Mouse (Mus musculus): Measurements from ENCODE around the gene Tagln2. TPM values are rescaled to one million over a fixed set of nuclear protein-coding genes. Genes with fewer than 3 reads are reported as not detected.

Tagln2 gene
- polyA plus RNA-seq, 1 experiment from 2014 or later: 113 TPM

DNA sequence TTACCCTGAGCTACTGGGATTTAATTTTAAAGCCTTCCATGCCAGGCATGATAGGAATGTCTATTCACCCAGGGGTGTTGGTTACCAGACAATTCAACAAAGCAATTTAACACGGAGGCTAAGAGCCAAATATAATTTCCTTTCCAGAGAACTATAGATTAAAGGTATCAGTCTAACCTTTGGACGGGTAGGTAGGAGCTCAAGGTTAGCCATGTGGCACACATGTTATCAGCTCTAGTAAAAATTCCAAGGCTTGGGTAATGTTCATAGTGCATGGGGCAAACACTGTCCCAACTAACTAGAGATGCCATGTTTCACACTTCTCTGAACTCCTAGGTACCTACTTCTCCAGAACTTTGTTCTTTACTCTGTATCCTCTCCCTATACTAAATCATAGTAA, 38.2 kb upstream of the Tagln2 start:
- H3K4me1 ChIP-seq (ENCODE audit: control insufficient read depth, low read depth, low read length): no peaks in the 10 kb centered on the region
- ATAC-seq (ENCODE audit: low read depth): no peak
- no peak overlapping the region for H3K4me2 ChIP-seq (ENCODE audit: low read depth, low read length)
- no peaks in the 10 kb centered on the region for H3K36me3 ChIP-seq (ENCODE audit: control insufficient read depth, insufficient read depth)
- H3K9me3 ChIP-seq (replicated peaks; ENCODE audit: control insufficient read depth, low read length): no peaks in the 10 kb centered on the region
- no peaks in the 10 kb centered on the region for H3K27me3 ChIP-seq (ENCODE audit: control insufficient read depth, insufficient read depth, low read depth, low read length)
- no peak overlapping the region for H3K4me3 ChIP-seq (ENCODE audit: low read depth, low read length)
- WGBS (ENCODE audit: insufficient replicate concordance): 51% methylated on average over 2 of the region's 2 CpGs
- no peak overlapping the region for H3K9ac ChIP-seq (ENCODE audit: low read depth, low read length)
- no peak overlapping the region for H3K27ac ChIP-seq (ENCODE audit: low read length)

DNA sequence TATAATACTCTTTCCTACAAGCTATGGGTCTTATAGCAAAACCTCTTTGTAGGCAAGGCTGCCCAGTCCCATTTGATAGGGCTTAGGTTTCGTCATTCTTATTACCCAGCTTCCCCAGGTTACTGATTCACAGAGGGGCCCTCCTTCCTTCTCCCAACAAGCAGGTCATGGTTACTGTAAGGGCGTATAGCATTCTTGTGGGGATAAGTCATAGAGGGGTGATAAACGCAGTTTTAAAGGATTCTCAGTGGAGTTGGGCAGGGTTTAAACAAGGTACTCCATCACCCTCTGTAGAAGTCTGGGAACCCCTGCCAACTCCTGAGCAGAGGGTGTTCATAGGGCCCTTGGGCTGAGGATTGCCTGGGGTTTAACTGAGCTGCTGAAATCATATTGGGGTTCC, 37.3 kb upstream of the Tagln2 start:
- Histone ChIP-seq H3K36me3 (ENCODE audit: control insufficient read depth, insufficient read depth) (no peaks in the 10 kb centered on the region), H3K27ac (ENCODE audit: low read length) (no peak overlapping the region), H3K4me1 (ENCODE audit: control insufficient read depth, low read depth, low read length) (no peaks in the 10 kb centered on the region), H3K27me3 (ENCODE audit: control insufficient read depth, insufficient read depth, low read depth, low read length) (no peaks in the 10 kb centered on the region), H3K4me3 (ENCODE audit: low read depth, low read length) (no peak overlapping the region), H3K9me3 (replicated peaks; ENCODE audit: control insufficient read depth, low read length) (no peaks in the 10 kb centered on the region), H3K9ac (ENCODE audit: low read depth, low read length) (no peak overlapping the region), H3K4me2 (ENCODE audit: low read depth, low read length) (no peak overlapping the region)
- no peak for ATAC-seq (ENCODE audit: low read depth)
- WGBS (ENCODE audit: insufficient replicate concordance): 51% methylated on average over 3 of the region's 3 CpGs

- WGBS (ENCODE audit: insufficient replicate concordance): 28% methylated on average over 16 of the region's 16 CpGs
- no peak overlapping the region for H3K4me2 ChIP-seq (ENCODE audit: low read depth, low read length)
- no peaks in the 10 kb centered on the region for H3K36me3 ChIP-seq (ENCODE audit: control insufficient read depth, insufficient read depth)
- H3K4me3 ChIP-seq (ENCODE audit: low read depth, low read length): no peak overlapping the region
- no peak for ATAC-seq (ENCODE audit: low read depth)
- H3K9ac ChIP-seq (ENCODE audit: low read depth, low read length): no peak overlapping the region
- H3K9me3 ChIP-seq (replicated peaks; ENCODE audit: control insufficient read depth, low read length): no peaks in the 10 kb centered on the region
- H3K27ac ChIP-seq (ENCODE audit: low read length): no peak overlapping the region
- H3K4me1 ChIP-seq (ENCODE audit: control insufficient read depth, low read depth, low read length): no peaks in the 10 kb centered on the region
- no peaks in the 10 kb centered on the region for H3K27me3 ChIP-seq (ENCODE audit: control insufficient read depth, insufficient read depth, low read depth, low read length)
Measured at GRCm38 (mm10) chr1:172463387-172464333, 36.2 kb upstream of the Tagln2 start.

DNA sequence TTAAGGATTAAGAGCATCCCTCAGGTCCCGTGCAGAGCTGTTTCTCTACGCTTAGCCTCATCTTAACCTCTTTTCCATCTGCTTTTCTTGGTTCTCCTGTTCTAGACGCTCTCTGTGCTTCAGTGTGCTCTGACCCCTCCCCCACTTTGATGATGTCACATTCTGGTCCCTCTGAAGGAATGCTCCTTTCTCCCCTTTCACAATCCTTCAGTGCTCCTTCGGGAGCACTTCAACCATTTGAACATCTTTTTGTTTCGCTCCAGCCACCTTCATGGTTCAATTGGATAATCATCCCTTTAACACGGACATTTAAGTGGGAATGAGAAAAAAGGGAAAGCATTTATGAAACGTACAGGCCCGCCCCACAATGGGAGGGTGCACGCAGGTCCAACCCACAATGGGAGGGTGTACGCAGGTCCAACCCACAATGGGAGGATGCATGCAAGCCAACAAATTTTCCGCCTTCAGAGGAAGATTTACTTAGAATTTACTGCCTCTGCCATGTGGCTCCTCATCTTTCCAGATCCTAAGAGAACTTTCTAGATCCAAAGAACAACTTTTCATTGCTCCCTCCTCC, 31.5 kb upstream of the Tagln2 start:
- H3K27ac ChIP-seq (ENCODE audit: low read length): no peak overlapping the region
- H3K9me3 ChIP-seq (replicated peaks; ENCODE audit: control insufficient read depth, low read length): no peaks in the 10 kb centered on the region

GRCm38 (mm10) chr1:172469373-172469772, 30.5 kb upstream of the Tagln2 start:
- no peaks in the 10 kb centered on the region for H3K27me3 ChIP-seq (ENCODE audit: control insufficient read depth, insufficient read depth, low read depth, low read length)
- no peaks in the 10 kb centered on the region for H3K4me1 ChIP-seq (ENCODE audit: control insufficient read depth, low read depth, low read length)
- ATAC-seq (ENCODE audit: low read depth): no peak
- H3K9me3 ChIP-seq (replicated peaks; ENCODE audit: control insufficient read depth, low read length): no peaks in the 10 kb centered on the region
- H3K4me2 ChIP-seq (ENCODE audit: low read depth, low read length): no peak overlapping the region
- WGBS (ENCODE audit: insufficient replicate concordance): 61% methylated on average over 5 of the region's 5 CpGs
- no peak overlapping the region for H3K4me3 ChIP-seq (ENCODE audit: low read depth, low read length)
- no peak overlapping the region for H3K9ac ChIP-seq (ENCODE audit: low read depth, low read length)
- H3K36me3 ChIP-seq (ENCODE audit: control insufficient read depth, insufficient read depth): no peaks in the 10 kb centered on the region
- no peak overlapping the region for H3K27ac ChIP-seq (ENCODE audit: low read length)

More for the DNA sequence above, 31.5 kb upstream of the Tagln2 start:
- Histone ChIP-seq H3K36me3 (ENCODE audit: control insufficient read depth, insufficient read depth) (no peaks in the 10 kb centered on the region), H3K4me3 (ENCODE audit: low read depth, low read length) (no peak overlapping the region), H3K4me1 (ENCODE audit: control insufficient read depth, low read depth, low read length) (no peaks in the 10 kb centered on the region), H3K27me3 (ENCODE audit: control insufficient read depth, insufficient read depth, low read depth, low read length) (no peaks in the 10 kb centered on the region), H3K4me2 (ENCODE audit: low read depth, low read length) (no peak overlapping the region), H3K9ac (ENCODE audit: low read depth, low read length) (no peak overlapping the region)
- no peak for ATAC-seq (ENCODE audit: low read depth)
- 66% methylated on average over 11 of the region's 11 CpGs for WGBS (ENCODE audit: insufficient replicate concordance)

DNA sequence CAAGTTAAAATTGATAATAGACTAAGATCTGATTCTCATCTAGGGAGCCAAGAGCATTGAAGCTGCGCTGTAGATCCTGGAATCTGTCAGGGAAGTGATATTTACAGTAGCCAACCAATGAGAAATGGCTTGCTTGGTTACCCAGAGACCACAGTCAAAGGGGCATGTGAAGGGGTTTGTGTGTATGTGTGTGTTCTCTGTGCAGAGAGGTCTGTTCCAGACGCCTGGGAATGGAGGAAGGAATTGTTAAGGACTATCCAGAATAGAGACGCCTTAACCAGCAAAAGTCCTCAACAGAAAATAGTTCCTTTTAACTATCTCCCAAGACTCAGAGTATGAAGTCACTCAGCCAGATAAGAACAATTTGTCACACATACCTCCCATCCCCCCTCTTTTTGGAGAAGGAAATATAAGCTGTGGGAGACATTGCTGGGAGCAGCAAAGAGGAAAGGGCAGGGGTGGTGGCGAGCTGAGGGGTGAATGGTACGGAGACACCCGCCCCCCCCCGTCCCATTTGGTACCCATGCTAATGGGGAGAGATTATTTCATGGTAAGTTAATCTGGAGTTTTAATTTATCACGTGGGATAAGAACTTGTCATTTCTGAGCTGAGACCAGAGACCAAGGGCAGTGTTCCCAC, 29.9 kb upstream of the Tagln2 start:
- 21% methylated on average over 8 of the region's 8 CpGs for WGBS (ENCODE audit: insufficient replicate concordance)
- H3K4me1 ChIP-seq (ENCODE audit: control insufficient read depth, low read depth, low read length): peaks cover 3% of the 10 kb centered on the region; the same call in 1 of the 2 replicates
- no peak for ATAC-seq (ENCODE audit: low read depth)

DNA sequence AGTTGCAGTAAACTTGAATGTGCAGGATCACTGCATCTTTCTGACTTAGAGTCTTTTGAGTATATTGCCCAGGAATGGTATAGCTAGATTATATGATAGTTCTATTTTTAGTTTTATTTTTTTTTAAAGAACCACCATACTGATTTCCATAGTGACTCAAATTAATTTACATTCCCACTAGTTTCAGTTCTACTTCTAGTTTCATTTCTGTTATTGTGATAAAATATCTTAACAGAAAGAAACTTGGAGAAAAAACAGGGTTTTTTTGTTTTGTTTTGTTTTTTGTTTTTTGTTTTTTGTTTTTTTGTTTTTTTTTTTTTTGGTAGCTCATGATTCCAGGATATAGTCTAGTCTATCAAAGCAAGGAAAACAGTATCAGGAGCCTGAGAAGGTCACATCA, 26.9 kb upstream of the Tagln2 start:
- ATAC-seq (ENCODE audit: low read depth): no peak

More for the DNA sequence above, 29.9 kb upstream of the Tagln2 start:
- Histone ChIP-seq H3K9me3 (replicated peaks; ENCODE audit: control insufficient read depth, low read length) (no peaks in the 10 kb centered on the region), H3K4me3 (ENCODE audit: low read depth, low read length) (no peak overlapping the region), H3K36me3 (ENCODE audit: control insufficient read depth, insufficient read depth) (no peaks in the 10 kb centered on the region), H3K9ac (ENCODE audit: low read depth, low read length) (no peak overlapping the region), H3K27me3 (ENCODE audit: control insufficient read depth, insufficient read depth, low read depth, low read length) (no peaks in the 10 kb centered on the region), H3K4me2 (ENCODE audit: low read depth, low read length) (no peak overlapping the region), H3K27ac (ENCODE audit: low read length) (no peak overlapping the region)

DNA sequence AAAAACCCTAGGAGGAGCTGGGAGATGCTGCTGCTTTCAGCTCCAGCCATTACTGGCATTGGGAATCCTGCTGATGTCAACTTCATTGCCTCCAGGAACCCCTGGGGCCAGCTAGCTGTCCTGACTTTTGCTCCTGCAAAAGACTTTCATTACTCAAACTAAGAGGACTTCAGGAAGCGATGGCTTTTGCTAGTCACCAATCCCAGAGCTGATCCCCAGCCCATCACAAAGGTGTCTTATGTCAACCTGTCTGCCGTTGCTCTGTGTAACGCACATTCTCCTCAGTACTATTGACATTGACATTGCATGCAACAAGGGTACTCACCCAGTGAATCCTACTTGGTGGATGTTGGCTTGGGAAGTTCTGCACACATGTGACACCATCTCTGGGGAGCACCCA, 25.7 kb upstream of the Tagln2 start:
- H3K4me3 ChIP-seq (ENCODE audit: low read depth, low read length): no peak overlapping the region
- no peaks in the 10 kb centered on the region for H3K36me3 ChIP-seq (ENCODE audit: control insufficient read depth, insufficient read depth)
- H3K27ac ChIP-seq (ENCODE audit: low read length): no peak overlapping the region
- H3K27me3 ChIP-seq (ENCODE audit: control insufficient read depth, insufficient read depth, low read depth, low read length): no peaks in the 10 kb centered on the region
- H3K9ac ChIP-seq (ENCODE audit: low read depth, low read length): no peak overlapping the region
- H3K4me1 ChIP-seq (ENCODE audit: control insufficient read depth, low read depth, low read length): peaks cover 6% of the 10 kb centered on the region; the same call in 1 of the 2 replicates
- no peak overlapping the region for H3K4me2 ChIP-seq (ENCODE audit: low read depth, low read length)
- no peaks in the 10 kb centered on the region for H3K9me3 ChIP-seq (replicated peaks; ENCODE audit: control insufficient read depth, low read length)
- no peak for ATAC-seq (ENCODE audit: low read depth)
- 65% methylated on average over 3 of the region's 3 CpGs for WGBS (ENCODE audit: insufficient replicate concordance)

More for the DNA sequence above, 26.9 kb upstream of the Tagln2 start:
- Histone ChIP-seq H3K27me3 (ENCODE audit: control insufficient read depth, insufficient read depth, low read depth, low read length) (no peaks in the 10 kb centered on the region), H3K9me3 (replicated peaks; ENCODE audit: control insufficient read depth, low read length) (no peaks in the 10 kb centered on the region), H3K4me2 (ENCODE audit: low read depth, low read length) (no peak overlapping the region), H3K27ac (ENCODE audit: low read length) (no peak overlapping the region), H3K36me3 (ENCODE audit: control insufficient read depth, insufficient read depth) (no peaks in the 10 kb centered on the region), H3K9ac (ENCODE audit: low read depth, low read length) (no peak overlapping the region), H3K4me3 (ENCODE audit: low read depth, low read length) (no peak overlapping the region), H3K4me1 (ENCODE audit: control insufficient read depth, low read depth, low read length) (peaks cover 6% of the 10 kb centered on the region; the same call in 1 of the 2 replicates)
